Mouse (Mus musculus): ENCODE data around the gene Upk3b. TPM values are rescaled to one million over a fixed set of nuclear protein-coding genes. Genes with fewer than 3 reads are reported as not detected.
A peak's percentile ranks its signal among the peaks of the same experiment; 100 is the strongest.

Upk3b gene
- total RNA-seq, 1 experiment from 2014 or later, result 1.4 TPM

- DNase-seq, result no peak
These were observed 36.8 kb downstream of the Upk3b start for GRCm38 (mm10) chr5:136075076-136075475.

- DNase-seq, result no peak
These were observed 38.0 kb downstream of the Upk3b start for GRCm38 (mm10) chr5:136076284-136076683.

- DNase-seq, result no peak
These were observed 38.8 kb downstream of the Upk3b start for GRCm38 (mm10) chr5:136077001-136077550.

- no peak for DNase-seq
These were observed 39.8 kb downstream of the Upk3b start for GRCm38 (mm10) chr5:136078136-136078535.

GRCm38 (mm10) chr5:136082345-136082744 lies 44.0 kb downstream of the Upk3b start:
- DNase-seq, result no peak

GRCm38 (mm10) chr5:136083669-136084107 lies 45.4 kb downstream of the Upk3b start, which contains the start of gene Rasa4:
Rasa4 (plus strand) TSS chr5:136083916.
- peak; percentile 92 for DNase-seq

DNA sequence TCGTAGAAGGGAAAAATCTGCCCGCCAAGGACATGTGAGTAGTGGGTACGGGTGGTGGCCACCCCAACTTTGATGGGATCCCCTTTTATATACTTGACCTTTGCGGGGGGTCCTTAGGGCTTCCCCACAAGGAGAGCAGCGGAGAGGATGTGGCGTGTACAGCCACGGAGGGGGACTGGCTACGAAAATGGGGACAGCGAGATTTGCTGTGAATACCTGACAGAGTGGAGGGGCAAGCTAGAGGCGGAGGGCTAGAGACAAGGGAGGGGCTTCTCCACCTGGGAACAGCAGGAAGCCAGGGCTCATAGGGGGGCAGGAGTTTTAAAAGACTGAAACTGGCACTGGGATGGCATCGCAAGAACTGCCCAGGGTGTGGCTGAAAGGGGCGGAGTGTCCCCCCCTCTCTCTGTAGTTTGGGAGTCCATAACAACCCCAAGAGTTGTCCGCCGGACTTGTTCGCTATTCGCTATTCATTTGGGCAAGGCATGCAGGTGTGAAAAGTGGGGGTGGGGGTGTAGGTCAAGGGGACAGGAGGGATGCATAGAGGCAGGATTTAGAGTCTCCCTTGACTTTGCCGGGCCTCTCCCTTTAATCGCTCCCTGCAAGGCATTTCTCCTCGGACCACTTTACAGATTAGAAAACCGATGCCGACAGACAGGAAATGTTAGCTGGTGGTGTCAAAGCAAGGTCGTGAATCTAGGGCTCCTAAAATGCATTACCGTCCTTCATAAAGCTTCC lies 46.0 kb downstream of the Upk3b start:
- no peak for DNase-seq

GRCm38 (mm10) chr5:136084891-136085651 lies 46.8 kb downstream of the Upk3b start:
- peak; percentile 64 for DNase-seq

DNA sequence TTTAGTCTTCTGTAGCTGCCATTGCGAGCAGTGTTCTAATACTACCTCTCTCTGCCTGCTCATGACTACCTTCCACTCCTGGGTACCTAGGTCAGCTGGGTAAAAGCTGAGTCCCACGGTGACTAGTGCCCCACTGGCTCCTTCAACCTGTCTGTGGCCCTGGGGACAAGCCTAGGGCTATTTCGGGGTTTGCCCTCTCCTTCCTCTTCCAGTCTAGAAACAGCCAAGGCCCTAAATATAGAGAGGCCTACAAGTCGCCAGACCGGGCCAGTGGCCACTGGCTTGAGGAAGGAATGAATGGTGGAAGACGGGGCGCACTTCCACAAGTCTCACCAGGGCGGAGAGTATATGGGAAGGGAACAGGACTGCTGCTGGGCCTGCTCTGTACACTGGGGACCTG lies 48.0 kb downstream of the Upk3b start:
- DNase-seq, result no peak

DNA sequence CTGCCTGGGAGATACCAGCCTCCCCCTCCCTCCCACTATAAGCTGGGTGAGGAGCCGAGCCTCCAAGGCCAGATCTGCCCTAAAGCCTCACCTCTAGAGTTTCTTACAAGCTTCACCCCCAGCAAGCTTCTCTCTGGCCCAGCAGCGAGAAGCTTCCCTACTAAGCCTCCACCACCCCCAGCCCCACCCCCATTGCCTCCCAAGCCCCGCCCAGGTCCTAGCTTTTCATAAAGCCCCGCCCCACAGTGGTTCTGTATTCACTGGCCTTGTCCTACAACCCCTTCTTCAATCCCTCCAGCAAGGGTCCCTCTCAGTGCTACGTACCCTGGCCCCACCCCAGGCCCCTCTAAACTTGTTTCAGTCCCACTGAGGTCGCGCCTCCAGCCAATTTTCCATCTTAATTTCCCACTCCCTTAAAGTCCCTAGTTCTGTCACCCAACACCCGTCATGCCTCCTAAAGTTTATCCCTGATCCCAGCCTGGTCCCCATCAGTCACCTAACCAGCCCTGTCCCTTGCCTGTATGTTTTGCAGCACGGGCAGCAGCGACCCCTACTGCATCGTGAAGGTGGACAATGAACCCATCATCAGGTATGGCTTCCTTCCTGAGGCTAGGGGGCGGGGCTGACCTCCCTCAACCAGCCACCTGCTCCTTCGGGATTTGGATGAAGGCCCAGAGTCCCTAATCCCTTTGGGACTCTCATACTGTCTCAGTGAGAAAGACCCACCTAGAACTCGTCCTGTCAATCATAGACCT lies 50.7 kb downstream of the Upk3b start:
- DNase-seq, result no peak

DNA sequence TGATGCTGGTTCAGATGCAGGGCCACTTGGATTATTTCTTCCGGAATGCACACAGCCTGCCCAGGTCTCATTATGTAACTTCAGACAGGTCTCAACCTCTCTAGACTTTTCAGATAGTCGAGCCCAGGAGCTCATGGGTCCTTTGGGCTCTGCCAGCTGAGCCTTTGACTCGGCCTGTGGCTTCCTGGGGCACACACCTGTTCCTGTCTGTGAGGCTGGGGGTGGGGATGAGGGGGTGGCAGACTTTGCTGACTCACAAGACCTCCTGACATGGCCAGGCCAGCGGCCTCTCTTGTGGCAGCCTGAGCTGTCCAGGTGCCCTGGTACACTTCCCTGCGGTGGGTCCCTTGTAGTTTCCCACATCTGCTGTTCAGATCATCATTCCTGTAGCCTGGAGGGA lies 53.6 kb downstream of the Upk3b start:
- DNase-seq, result no peak

- no peak for DNase-seq
These were observed 56.1 kb downstream of the Upk3b start for GRCm38 (mm10) chr5:136094249-136095010.

DNA sequence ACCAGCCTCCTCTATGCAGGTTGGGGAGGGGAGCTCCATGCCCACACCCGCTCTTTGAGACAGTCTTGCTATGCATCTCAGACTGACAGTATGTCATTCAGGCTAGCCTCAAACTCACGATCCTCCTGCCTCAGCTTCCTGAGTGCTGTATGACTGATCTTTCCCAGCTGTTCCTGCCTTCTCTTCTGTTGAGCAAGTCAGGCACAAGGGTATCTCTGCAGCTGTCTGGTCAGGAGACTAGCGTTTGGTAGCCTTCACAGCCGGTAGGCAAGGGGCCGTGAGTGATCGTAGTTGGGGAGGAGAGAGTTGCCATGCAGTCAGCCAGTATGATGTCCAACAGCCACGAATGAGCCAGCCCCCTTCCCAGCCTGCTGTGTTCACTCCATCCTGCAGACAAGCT lies 56.8 kb downstream of the Upk3b start:
- no peak for DNase-seq

Other genes with a start within 250 kb of the Upk3b start
- gene Srrm3, start 231.6 kb upstream of the Upk3b start, total RNA-seq (2021), result 1.7 and 5.6 TPM in 2 replicates
- 80.7 and 133 TPM in 2 replicates for gene Hspb1, start 150.6 kb upstream of the Upk3b start, total RNA-seq (2021)
- gene Ywhag, start 103.9 kb upstream of the Upk3b start, total RNA-seq (2021), result 477 and 524 TPM in 2 replicates
- 4.3 and 7.9 TPM in 2 replicates for gene Ssc4d, start 64.0 kb upstream of the Upk3b start, total RNA-seq (2021)
- gene Zp3, start 58.4 kb upstream of the Upk3b start, total RNA-seq (2021), result not detected in 2 replicates
- 12.4 and 13.4 TPM in 2 replicates for gene Dtx2, start 43.7 kb upstream of the Upk3b start, total RNA-seq (2021)
- gene Upk3bl, start 16.0 kb downstream of the Upk3b start, total RNA-seq (2021), result not detected in 2 replicates
- 13.8 and 19.1 TPM in 2 replicates for gene Rasa4, start 45.4 kb downstream of the Upk3b start, total RNA-seq (2021)
- 76.9 and 82.2 TPM in 2 replicates for gene Polr2j, start 78.1 kb downstream of the Upk3b start, total RNA-seq (2021)
- 13.8 and 14.3 TPM in 2 replicates for gene Lrwd1, start 97.6 kb downstream of the Upk3b start, total RNA-seq (2021)
- 8.8 and 9.5 TPM in 2 replicates for gene Alkbh4, start 97.7 kb downstream of the Upk3b start, total RNA-seq (2021)
- gene Orai2, start 132.2 kb downstream of the Upk3b start, total RNA-seq (2021), result 1.8 and 2.5 TPM in 2 replicates
- 30.6 and 35.9 TPM in 2 replicates for gene Prkrip1, start 160.5 kb downstream of the Upk3b start, total RNA-seq (2021)
- 14.2 and 26.8 TPM in 2 replicates for gene Sh2b2, start 208.1 kb downstream of the Upk3b start, total RNA-seq (2021)

All from adrenal gland, postnatal 25 days (tissue).